Mouse (Mus musculus): ENCODE results near the gene Wdr47.
"Not testable (repeated sequence)": the region's sequence is repeated elsewhere in the genome, so short reads cannot be mapped to it uniquely, and the experiment has no call there.

Wdr47 gene

GRCm38 (mm10) chr3:108590786-108591529, at the start of gene Wdr47:
Gene Wdr47, plus strand, starts transcription at chr3:108591279.
- DNase-seq = peak; percentile 95

- no peak for DNase-seq
Observed at GRCm38 (mm10) chr3:108542299-108542698, 48.8 kb upstream of the Wdr47 start.

GRCm38 (mm10) chr3:108554111-108554561, 36.9 kb upstream of the Wdr47 start:
- peak; percentile 60 for DNase-seq

GRCm38 (mm10) chr3:108554587-108555312, 36.3 kb upstream of the Wdr47 start:
- peak; percentile 90 for DNase-seq

- DNase-seq = no peak
Observed at GRCm38 (mm10) chr3:108557888-108558287, 33.2 kb upstream of the Wdr47 start.

GRCm38 (mm10) chr3:108562133-108562730, 28.8 kb upstream of the Wdr47 start, which contains the start of gene Tmem167b:
Gene Tmem167b, minus strand, starts transcription at chr3:108562466.
- peak; percentile 96 for DNase-seq

GRCm38 (mm10) chr3:108562777-108563271, 28.3 kb upstream of the Wdr47 start:
- no peak for DNase-seq

- peak; percentile 78 for DNase-seq
Observed at GRCm38 (mm10) chr3:108563309-108563708, 27.8 kb upstream of the Wdr47 start.

- no peak for DNase-seq
Observed at GRCm38 (mm10) chr3:108567990-108568877, 22.8 kb upstream of the Wdr47 start.

GRCm38 (mm10) chr3:108569636-108570035, 21.4 kb upstream of the Wdr47 start:
- DNase-seq = not testable (repeated sequence)

GRCm38 (mm10) chr3:108570813-108571212, 20.3 kb upstream of the Wdr47 start:
- DNase-seq = no peak

- DNase-seq = peak; percentile 95
Observed at GRCm38 (mm10) chr3:108571443-108572294, 19.4 kb upstream of the Wdr47 start, which contains the start of gene Taf13. Gene Taf13, plus strand, starts transcription at chr3:108571698.

- DNase-seq = no peak
Observed at GRCm38 (mm10) chr3:108572309-108573010, 18.6 kb upstream of the Wdr47 start.

- DNase-seq = no peak
Observed at GRCm38 (mm10) chr3:108574018-108574417, 17.1 kb upstream of the Wdr47 start.

- DNase-seq = no peak
Observed at GRCm38 (mm10) chr3:108584580-108584979, 6.5 kb upstream of the Wdr47 start.

GRCm38 (mm10) chr3:108588446-108588845, 2.6 kb upstream of the Wdr47 start:
- no peak for DNase-seq

- peak; percentile 25 for DNase-seq
Observed at GRCm38 (mm10) chr3:108591530-108592522, 747 bp downstream of the Wdr47 start.

GRCm38 (mm10) chr3:108608906-108609305, 17.8 kb downstream of the Wdr47 start:
- DNase-seq = no peak

- DNase-seq = no peak
Observed at GRCm38 (mm10) chr3:108634761-108635160, 43.7 kb downstream of the Wdr47 start.

Measured in right cerebral cortex, postnatal 14 days (tissue).